Mouse (Mus musculus): ENCODE data around the gene Atoh8.
A peak's percentile ranks its signal among the peaks of the same experiment; 100 is the strongest.

The Atoh8 gene

GRCm38 (mm10) chr6:72235098-72235806 lies at the start of gene Atoh8:
TSS of gene Atoh8 (minus strand) at chr6:72235577.
- DNase-seq (ENCODE audit: low spot score) = peak; percentile 73

GRCm38 (mm10) chr6:72283914-72284313 lies 48.5 kb upstream of the Atoh8 start:
- no peak for DNase-seq (ENCODE audit: low spot score)

GRCm38 (mm10) chr6:72280410-72280998 lies 45.1 kb upstream of the Atoh8 start:
- no peak for DNase-seq (ENCODE audit: low spot score)

GRCm38 (mm10) chr6:72279505-72279904 lies 44.1 kb upstream of the Atoh8 start:
- no peak for DNase-seq (ENCODE audit: low spot score)

- DNase-seq (ENCODE audit: low spot score) = no peak
These were observed 43.5 kb upstream of the Atoh8 start for GRCm38 (mm10) chr6:72278835-72279234.

- DNase-seq (ENCODE audit: low spot score) = no peak
These were observed 42.3 kb upstream of the Atoh8 start for GRCm38 (mm10) chr6:72277508-72278166.

GRCm38 (mm10) chr6:72276972-72277441 lies 41.6 kb upstream of the Atoh8 start:
- no peak for DNase-seq (ENCODE audit: low spot score)

GRCm38 (mm10) chr6:72276141-72276540 lies 40.8 kb upstream of the Atoh8 start:
- DNase-seq (ENCODE audit: low spot score) = no peak

GRCm38 (mm10) chr6:72275527-72275926 lies 40.1 kb upstream of the Atoh8 start:
- DNase-seq (ENCODE audit: low spot score) = no peak

- no peak for DNase-seq (ENCODE audit: low spot score)
These were observed 37.8 kb upstream of the Atoh8 start for GRCm38 (mm10) chr6:72273153-72273552.

- no peak for DNase-seq (ENCODE audit: low spot score)
These were observed 36.9 kb upstream of the Atoh8 start for GRCm38 (mm10) chr6:72272161-72272696.

GRCm38 (mm10) chr6:72270952-72271519 lies 35.7 kb upstream of the Atoh8 start:
- no peak for DNase-seq (ENCODE audit: low spot score)

- no peak for DNase-seq (ENCODE audit: low spot score)
These were observed 34.9 kb upstream of the Atoh8 start for GRCm38 (mm10) chr6:72270258-72270657.

GRCm38 (mm10) chr6:72268149-72268847 lies 32.9 kb upstream of the Atoh8 start:
- DNase-seq (ENCODE audit: low spot score) = no peak

- DNase-seq (ENCODE audit: low spot score) = no peak
These were observed 30.3 kb upstream of the Atoh8 start for GRCm38 (mm10) chr6:72265664-72266063.

- no peak for DNase-seq (ENCODE audit: low spot score)
These were observed 28.4 kb upstream of the Atoh8 start for GRCm38 (mm10) chr6:72263679-72264265.

- no peak for DNase-seq (ENCODE audit: low spot score)
These were observed 26.4 kb upstream of the Atoh8 start for GRCm38 (mm10) chr6:72261683-72262320.

GRCm38 (mm10) chr6:72260981-72261682 lies 25.8 kb upstream of the Atoh8 start:
- peak; percentile 89 for DNase-seq (ENCODE audit: low spot score)

GRCm38 (mm10) chr6:72259474-72259873 lies 24.1 kb upstream of the Atoh8 start:
- no peak for DNase-seq (ENCODE audit: low spot score)

- no peak for DNase-seq (ENCODE audit: low spot score)
These were observed 19.9 kb upstream of the Atoh8 start for GRCm38 (mm10) chr6:72255294-72255693.

All from ovary, postnatal 36 days (tissue).